Mouse (Mus musculus): ENCODE results near the gene S100a13.

Gene S100a13

DNA sequence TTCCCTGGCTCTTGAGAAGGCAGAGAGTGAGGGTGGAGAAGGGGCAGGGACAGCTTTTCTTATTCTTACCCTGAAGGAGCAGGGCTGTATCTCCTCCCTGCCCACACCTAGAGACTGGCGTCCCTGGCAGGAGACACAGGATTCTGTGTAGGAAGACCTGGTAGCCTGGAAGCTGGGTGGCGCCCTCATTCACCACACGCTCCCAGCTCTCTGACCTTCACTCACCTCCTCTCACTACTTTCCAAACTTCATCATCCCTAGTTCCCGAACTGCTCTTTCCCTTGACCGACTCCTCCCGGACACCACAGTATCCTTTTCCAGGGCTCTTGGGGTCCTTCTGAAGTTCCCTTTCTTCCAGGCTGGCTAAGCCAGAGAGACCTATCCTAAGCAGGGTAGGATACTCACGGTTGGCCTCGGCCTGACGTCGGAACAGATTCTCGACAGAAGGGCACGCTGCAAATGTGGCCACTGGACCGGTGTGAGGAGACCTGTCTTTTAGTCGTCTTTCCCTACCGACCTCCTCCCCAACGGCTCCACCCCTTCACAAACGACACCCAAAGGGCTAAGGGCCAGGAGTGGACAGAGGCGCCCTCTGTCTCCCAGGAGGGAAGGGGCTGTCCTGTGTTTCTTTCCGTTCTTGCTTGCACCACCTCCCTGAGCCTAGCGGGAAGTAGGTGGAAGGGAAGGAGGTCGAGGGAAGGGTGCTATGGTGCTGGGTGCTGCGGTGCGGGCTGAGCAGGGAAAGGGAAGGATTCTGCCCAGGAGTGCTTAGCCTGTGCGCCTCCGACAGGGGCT, at the start of gene S100a13, which contains the start of gene S100a1:
TSS of gene S100a13 (plus strand) at position 640 of the 795 bp plus-strand sequence.
TSS of gene S100a1 (minus strand) at position 597 of the 795 bp plus-strand sequence.
- peak; percentile 48 for DNase-seq (ENCODE audit: extremely low spot score, low spot score)

DNA sequence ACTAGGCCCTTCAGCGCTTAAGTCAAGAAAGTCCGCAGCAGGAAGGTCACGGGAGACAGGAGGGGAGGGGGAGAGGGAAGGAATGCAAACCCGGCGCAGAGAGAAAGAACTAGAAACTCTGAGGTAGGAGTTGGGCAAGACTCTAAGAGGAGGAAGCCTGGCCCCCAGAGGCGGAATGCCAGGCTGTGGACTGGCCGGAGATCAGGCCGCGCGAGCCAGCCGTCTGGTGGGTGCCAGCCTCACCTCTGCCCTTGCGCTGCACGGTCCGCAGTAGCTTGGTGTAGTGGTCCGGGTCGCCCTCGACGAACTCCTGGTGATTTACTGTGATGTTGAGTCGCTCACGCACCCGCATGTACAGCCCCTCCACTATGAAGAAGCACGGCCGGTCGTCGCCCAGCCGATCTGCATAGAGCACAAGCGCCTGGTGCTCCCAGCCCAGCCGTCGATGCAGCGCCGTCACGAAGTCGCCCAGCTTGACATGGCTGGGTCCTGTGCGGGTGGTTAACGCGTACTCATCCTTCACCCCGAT, 49.6 kb upstream of the S100a13 start:
- peak; percentile 30 for DNase-seq (ENCODE audit: extremely low spot score, low spot score)

DNA sequence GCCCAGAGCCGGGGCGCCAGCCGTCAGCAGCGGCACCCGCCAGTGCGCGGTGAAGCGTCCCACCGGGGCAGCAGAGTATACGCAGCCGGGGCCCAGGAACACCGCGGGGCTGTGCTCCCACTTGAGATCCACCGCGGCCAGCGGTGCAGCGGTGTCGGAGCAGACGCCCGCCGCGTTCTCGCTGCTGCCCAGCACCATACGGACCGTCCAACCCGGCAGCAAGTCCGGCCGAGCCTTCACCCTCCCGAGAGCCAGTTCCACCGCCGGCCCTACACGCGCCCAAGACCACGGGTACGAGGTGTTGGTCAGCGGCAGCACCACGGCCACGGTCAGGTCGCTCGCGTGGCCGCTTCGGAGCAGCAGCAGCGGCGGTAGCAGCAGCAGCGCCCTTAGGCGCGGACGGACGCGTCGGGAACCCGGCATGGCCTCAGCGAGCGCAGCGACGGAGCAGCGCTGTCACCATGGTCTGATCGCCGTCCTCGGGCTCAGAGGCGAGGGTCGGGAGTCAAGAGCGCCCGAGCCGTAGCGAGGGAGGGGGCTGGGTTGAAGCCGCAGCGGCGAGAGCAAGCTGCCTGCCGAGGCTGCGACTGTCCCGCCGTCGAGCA, 49.1 kb upstream of the S100a13 start:
- peak; percentile 67 for DNase-seq (ENCODE audit: extremely low spot score, low spot score)

DNA sequence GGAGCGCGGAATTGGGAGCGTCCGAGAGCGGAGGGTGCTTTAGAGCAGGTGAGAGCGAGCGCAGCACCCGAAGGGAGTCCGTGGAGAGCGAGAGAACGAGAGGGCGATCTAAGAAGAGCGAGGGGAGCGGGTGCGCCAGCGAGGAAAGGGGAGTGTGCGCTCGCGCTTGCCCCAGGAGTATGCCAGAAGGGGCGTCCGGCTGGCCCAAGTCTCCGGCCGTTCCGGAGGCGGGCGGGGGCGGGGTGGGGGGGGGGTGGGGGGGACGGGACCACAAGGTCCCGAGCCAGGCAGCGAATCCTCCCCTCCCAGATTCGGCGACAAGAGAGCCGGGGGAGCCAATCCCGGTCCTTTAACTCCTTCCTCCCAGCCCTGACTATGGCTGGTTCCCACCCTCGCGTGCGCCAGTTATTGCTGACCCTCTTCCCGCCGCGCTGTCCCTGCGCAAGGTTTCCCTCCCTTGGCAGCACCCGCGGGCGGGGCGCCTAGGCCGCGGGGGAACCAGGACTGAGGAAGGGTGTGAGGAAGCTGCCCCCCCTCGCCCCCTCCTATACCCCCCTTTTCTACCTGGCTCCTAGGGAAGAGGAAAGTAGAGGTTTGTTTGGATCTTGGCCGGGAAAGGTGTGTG, 48.4 kb upstream of the S100a13 start, which contains the start of gene Npr1:
TSS of gene Npr1 (minus strand) at position 181 of the 625 bp plus-strand sequence.
- peak; percentile 71 for DNase-seq (ENCODE audit: extremely low spot score, low spot score)

DNA sequence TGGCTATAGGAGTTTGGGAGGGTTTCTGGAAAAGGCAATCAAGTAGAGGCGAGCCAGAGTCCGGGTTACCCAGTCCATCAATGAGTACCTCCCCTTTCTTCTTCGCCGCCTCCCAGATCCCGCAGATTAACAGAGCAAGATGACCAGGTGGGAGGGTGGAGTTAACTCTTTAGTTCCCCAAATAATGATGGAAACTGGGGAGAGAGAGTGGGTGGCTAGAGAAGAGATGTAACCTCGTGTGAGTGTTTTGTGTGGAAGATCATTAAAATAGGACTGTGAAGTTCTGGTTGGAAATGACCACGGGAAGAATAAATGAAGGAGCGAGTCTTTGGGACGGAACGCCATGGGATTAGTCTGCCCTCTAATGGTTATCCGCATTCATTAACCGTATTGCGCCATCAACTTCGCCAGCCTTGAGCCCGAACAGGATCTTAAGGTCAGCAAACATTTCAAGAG, 47.9 kb upstream of the S100a13 start:
- DNase-seq (ENCODE audit: extremely low spot score, low spot score), result no peak

DNA sequence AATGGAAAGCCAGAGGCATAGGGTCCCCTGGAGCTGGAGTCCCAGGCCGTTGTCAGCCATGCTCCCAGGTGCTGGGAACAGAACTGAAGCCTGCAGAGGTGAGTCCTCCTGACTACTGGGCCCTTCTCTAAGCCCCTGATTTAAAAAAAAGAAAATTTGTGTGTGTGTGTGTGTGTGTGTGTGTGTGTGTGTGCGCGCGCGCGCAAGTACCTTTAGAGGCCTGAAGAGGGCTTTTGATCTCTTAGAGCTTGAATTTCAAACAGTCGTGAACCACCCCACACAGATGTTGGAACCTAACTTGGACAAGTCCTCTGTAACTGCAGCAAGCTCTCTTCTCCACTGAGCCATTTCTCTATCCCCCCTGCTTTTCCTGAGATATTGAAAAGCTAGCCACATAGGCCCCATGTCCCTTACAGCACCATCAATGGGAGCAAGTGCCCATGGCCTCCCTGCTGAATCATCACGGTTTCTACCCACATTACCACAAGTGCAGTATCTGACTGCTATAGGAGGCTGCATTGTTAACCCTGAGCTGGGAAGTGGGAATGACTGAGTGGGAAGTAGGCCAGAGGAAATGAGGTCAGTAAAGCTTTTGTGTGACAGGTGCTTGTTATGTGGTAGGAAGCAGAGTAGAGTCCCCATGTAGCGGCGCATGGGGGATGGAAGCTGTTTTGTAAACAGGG, 46.5 kb upstream of the S100a13 start:
- DNase-seq (ENCODE audit: extremely low spot score, low spot score), result no peak

DNA sequence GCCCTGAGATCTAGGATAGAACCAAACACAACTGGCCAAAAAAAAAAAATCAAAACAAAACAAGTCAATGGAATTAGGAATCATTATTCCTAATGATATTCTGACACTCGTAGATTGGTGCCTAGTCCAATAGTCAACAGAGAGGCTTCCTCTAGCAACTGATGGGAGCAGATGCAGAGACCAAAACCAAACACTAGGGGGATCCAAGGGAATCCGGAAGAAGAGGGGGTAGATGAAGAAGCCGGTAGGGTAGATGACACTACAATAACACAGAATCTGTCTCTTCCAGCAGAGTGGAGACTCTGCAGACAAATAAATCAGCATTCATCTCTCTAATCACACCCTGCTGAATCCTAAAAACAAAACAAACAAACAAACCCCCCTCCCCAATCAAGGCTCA, 42.0 kb upstream of the S100a13 start:
- DNase-seq (ENCODE audit: extremely low spot score, low spot score), result no peak

DNA sequence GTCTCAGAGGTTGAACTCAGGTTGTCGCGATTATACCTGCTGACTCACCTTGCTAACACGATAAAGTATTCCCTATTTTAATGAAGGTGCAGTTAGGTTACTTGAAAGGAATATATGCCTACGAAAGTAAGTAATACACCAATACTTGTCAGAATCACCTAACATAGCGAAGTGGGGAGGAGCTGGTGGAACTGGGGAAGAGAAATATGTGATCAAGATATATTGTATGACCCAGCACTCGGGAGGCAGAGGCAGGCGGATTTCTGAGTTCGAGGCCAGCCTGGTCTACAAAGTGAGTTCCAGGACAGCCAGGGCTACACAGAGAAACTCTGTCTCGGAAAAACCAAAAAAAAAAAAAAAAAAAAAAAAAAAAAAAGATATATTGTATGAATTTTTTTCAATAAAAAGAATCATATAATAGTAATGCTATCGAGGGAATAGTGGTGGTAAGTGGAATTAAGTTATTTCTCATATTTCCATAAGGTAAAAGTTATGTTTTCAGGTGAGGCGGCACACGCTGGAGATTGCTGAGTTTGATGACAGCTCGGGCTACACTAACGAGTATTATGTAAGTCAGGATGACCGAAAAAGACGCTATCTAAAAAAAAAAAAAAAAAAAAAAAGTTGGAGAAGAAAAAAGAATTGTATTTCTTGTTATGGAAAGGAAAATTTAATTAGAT, 38.9 kb upstream of the S100a13 start:
- DNase-seq (ENCODE audit: extremely low spot score, low spot score), result no peak

DNA sequence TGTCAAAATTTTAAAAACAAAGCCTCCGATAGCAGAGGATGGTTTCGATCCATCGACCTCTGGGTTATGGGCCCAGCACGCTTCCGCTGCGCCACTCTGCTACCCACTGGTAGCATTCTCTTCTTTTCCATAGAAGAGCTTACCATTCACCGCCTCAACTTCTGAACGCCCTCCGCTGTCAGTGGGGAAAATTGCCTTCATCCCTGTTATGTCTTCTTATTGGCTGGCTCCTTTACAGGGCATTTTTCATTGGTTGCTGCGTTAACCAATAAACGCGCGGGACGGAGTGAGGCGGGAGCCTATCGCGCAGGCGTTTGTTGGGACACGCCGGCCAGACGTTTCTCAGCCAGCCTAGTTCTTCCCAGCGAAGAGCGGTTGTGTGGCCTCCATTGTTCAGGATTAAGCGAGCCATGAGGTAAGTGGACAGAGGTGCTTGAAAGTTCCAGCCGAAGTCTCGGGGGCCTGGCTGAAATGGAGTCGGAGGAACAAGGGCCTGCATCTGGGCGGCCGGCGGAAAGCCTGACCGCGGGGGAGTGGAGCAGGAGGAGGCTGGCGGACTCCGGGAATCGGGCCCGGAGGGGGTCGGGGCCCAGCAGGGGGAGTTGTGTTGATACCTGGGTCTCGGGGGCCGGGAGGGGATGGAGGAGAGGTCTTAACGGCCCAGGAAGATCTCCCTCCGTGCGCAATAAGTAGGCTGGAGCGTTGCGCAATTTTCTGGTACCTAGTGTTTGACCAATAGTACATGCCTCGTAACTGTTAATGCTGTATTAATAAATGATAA, 38.2 kb upstream of the S100a13 start, which contains the start of gene Ilf2:
TSS of gene Ilf2 (plus strand) at position 296 of the 781 bp plus-strand sequence.
- DNase-seq (ENCODE audit: extremely low spot score, low spot score), result peak; percentile 97

DNA sequence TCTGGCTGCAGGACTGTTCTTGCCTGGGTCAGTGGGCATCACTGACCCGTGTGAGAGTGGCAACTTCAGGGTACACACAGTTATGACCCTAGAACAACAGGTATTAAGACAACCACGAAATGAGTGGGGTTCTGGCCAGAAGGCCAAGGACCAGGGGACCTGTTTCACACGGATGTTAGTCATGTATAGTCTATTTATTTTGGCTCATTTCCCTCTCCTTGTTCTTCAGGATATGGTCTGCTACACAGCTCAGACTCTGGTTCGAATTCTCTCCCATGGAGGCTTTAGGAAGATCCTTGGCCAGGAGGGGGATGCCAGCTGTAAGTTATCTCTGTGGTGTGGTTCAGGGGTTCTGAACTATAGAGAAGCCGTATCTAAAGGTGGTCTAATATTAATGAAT, 27.2 kb upstream of the S100a13 start:
- DNase-seq (ENCODE audit: extremely low spot score, low spot score), result no peak

DNA sequence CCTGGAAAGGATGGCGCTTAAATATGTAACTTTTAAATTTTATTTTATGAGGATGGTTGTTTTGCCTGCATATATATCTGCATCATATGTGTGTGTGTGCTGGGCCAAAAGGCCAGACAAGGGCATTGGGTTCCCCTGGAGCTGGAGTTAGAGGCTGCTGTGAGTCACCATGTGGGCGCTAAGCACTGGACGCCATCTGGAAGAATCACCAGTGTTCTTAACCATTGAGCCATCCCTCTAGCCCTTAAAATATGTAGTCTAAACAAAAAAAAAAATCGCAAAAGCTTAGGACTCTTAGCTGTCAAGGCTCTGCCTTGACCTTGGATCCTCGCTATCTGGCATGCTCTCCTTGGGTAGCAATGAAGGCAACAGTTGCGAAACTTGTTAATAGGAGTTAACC, 25.7 kb upstream of the S100a13 start:
- DNase-seq (ENCODE audit: extremely low spot score, low spot score), result no peak

DNA sequence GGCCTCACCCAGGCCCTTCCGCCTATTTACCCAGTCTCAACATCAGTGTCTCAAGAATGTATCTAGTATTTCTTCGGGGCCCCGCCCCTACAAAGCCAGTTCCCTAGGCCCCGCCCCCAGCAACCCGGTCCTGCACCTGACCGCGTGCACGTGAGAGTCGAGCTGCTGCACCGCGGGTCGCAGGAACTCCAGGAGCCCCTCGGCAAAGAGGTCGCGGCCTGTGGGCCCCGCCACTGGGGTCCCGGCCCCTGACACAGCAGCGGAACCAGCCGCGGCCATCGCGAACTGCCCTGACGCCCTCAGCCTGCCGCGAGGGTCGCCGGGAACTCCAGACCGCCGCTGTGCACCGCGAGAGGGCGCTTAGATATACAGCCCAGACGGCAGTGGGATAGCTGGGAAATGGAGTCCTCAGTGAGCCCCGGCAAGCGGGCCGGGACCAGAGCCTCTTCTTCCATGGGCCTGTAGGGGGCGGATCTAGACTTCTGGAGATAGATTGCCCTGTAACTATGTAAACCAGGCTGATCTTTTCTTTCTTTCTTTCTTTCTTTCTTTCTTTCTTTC, 23.5 kb upstream of the S100a13 start, which contains the start of gene Snapin:
TSS of gene Snapin (minus strand) at position 338 of the 561 bp plus-strand sequence.
- peak; percentile 97 for DNase-seq (ENCODE audit: extremely low spot score, low spot score)

DNA sequence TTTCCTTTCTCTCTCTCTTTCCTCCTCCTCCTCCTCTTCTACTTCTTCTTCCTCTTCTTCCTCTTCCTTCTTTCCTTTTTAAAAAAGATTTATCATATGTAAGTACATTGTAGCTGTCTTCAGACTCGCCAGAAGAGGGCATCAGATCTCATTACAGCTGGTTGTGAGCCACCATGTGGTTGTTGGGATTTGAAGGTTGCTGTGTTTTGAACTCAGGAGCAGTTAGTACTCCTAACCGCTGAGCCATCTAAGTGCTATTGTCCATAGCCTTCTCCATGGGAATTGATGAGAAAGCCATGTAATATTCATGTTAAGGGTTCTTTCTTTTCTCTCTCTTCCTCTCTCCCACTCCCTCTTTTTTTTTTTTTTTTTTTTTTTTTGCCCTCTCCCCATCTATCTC, 22.9 kb upstream of the S100a13 start:
- DNase-seq (ENCODE audit: extremely low spot score, low spot score), result no peak

DNA sequence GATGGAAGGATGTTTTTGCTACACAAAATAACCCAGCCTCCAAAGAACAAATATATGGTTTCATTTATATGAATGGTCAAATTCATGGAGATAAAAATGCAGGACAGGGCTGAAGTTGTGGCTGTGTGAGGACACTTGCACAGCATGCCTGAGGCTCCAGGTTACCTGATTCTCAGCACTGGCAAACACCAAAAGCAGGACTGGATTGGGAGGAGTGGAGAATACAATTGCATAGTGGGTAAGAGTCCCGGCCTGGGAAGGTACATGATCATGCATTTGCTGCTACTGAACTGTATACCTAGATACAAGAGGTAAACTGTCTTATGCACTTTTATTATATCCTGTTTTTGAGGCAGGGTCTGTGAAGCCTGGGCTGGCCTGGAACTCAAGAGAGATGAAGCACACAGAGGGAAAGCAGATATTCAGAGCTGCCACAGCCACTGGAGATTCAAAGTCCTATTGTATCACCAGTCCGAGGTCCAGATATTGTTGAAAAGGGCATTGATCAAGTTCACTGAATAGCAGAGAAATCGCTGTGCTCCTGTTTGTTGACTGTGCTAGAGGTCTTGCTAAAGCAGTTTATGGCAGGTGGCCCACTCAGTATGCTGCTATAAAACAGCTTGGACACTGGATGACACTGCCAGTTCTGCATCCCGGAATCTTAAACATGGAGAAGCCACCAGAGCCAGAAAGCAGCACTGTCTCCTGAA, 20.2 kb upstream of the S100a13 start:
- DNase-seq (ENCODE audit: extremely low spot score, low spot score), result no peak

DNA sequence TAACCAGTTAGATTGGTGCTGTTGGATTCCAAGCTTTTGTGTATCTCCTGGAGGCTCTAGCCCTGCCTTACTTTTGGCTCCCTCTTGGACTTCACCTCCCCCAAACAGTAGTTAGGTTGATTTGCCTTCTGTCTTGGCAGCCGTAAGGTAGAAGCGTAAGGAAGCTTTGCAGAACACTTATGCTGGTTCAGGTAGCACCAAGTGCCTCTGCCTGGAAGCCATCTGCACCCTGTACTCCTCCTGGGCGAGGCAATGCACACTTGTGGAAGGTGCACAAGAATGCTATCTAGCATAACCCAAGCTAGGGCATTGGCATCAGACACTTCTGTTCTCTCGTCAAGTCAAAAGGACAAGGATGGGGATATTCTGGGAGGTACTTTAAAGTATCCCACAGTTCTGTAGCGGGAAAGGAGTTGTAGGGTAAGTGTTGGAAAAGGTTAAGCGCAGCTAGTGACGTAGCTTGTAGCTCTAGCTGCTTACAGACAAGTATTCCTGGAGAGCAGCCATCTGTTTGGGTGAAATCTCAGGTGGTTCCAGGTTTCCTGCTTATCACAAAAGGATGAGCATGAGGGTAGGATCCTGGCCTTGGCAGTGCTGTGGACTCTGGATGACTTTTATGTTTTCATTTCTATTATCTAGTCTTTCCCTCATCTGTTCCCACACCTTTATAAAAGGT, 18.2 kb upstream of the S100a13 start:
- DNase-seq (ENCODE audit: extremely low spot score, low spot score), result no peak

DNA sequence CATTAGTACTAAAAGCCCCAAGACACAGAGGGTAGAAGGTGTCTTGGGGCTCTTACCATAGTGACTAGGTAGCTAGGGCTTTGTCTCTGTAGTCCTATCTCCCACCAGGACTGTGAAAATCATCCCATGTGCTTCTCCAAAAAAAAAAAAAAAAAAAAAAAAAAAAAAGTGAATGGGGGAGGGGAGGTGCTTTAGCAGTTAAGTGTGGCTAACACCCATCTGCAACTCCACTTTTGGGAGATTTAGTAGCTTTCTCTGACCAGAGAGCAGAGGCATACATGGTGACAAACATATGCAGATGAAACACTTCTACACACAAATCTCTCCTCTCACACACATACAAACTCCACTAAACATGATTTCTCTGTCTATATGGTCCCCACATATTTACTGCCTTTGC, 16.6 kb upstream of the S100a13 start:
- no peak for DNase-seq (ENCODE audit: extremely low spot score, low spot score)

DNA sequence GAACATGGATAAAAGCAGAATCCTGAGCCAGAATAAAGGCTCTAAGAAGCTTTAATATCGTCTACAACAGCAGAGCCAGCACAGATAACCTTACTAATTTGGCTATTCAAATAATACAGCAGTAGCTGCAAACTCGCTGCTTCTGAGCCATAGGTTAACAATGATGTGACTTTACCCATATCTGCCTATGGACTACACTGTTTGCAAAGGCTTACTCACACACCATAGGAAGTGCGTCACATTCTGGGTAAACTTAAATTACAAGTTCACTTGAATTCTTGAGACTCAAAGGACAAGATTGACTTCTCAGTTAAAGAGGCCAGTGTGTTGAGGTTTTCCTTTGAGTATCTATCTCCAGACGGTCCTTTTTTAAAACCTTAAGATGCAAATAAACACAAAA, 10.8 kb upstream of the S100a13 start:
- no peak for DNase-seq (ENCODE audit: extremely low spot score, low spot score)

DNA sequence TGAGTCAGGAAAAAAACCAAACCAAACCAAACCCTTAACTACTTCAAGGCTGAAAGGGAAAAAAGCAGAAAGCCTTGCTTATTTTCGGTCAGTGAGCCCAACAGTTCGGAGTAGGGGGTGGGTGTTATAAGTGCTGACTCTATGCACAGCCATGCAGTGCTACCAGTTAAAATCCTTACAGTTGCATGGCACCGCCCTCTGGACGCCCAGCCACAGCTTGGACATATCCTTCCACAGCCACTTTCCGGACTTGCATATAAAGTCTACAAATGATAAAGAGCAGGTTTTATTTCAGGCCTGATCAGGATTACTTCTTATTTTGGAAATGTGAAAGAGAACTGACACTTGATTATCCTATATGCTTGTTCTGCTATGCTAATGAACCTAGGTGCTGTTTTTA, 9.0 kb upstream of the S100a13 start:
- DNase-seq (ENCODE audit: extremely low spot score, low spot score), result no peak
